Mouse (Mus musculus) MEL (cell line): ENCODE data around the gene Surf2. TPM values are rescaled to one million over a fixed set of nuclear protein-coding genes. Genes with fewer than 3 reads are reported as not detected.

Experiments used
- DNase-seq: peaks from one replicate; pipeline ENCODE4 v3.0.0; 2011; ENCODE audit warnings: low read depth, low spot score
- H3K27ac ChIP-seq: 2 replicates; pipeline ENCODE4 v1.5.1; 2012; ENCODE audit warnings: low read depth, mild to moderate bottlenecking, control low read depth, low read length, moderate library complexity; ENCODE audit not compliant: control insufficient read depth
- H3K27me3 ChIP-seq, 2 experiments: fragments of 150-350 bp in 1 of 2; sonication (generic) in 1 of 2; 2 replicates each; pipeline ENCODE4 v1.6.1; 2012; ENCODE audit warnings: low read length in 2 of 2, mild to moderate bottlenecking in 2 of 2, improper control_type of control experiment in 1 of 2, moderate library complexity in 1 of 2; ENCODE audit not compliant: insufficient read depth in 2 of 2, control insufficient read depth in 1 of 2
- H3K36me3 ChIP-seq, 2 experiments: 2 replicates each; pipeline ENCODE4 v1.6.1; 2012 to 2014; ENCODE audit warnings: low read length in 2 of 2, improper control_type of control experiment in 1 of 2, inconsistent platforms in 1 of 2, mild to moderate bottlenecking in 1 of 2; ENCODE audit not compliant: insufficient read depth in 2 of 2, control insufficient read depth in 1 of 2
- H3K4me1 ChIP-seq, 2 experiments: fragments of 150-350 bp in 1 of 2; sonication (generic) in 1 of 2; 2 replicates each; pipeline ENCODE4 v1.6.1; 2012; ENCODE audit warnings: low read length in 2 of 2, improper control_type of control experiment in 1 of 2, mild to moderate bottlenecking in 1 of 2; ENCODE audit not compliant: insufficient read depth in 2 of 2, control insufficient read depth in 1 of 2
- H3K4me3 ChIP-seq, 2 experiments: fragments of 150-350 bp in 1 of 2; sonication (generic) in 1 of 2; 2 replicates each; pipeline ENCODE4 v1.5.1; 2012; ENCODE audit warnings: low read depth in 2 of 2, low read length in 2 of 2, mild to moderate bottlenecking in 2 of 2, moderate library complexity in 2 of 2, control low read depth in 1 of 2, improper control_type of control experiment in 1 of 2; ENCODE audit not compliant: control insufficient read depth in 1 of 2, insufficient read depth in 1 of 2
- H3K79me2 ChIP-seq: 2 replicates; pipeline ENCODE4 v1.6.1; 2012; ENCODE audit warnings: mild to moderate bottlenecking, low read length, moderate library complexity; ENCODE audit not compliant: control insufficient read depth, poor library complexity, insufficient read depth
- H3K9ac ChIP-seq: 2 replicates; pipeline ENCODE4 v1.6.1; 2012; ENCODE audit warnings: low read depth, mild to moderate bottlenecking, control low read depth, low read length, moderate library complexity; ENCODE audit not compliant: control insufficient read depth, poor library complexity, severe bottlenecking
- H3K9me3 ChIP-seq: fragments of 150-350 bp; sonication (generic); replicated peaks from 2 replicates; pipeline ENCODE4 v1.6.1; 2012; ENCODE audit warnings: mild to moderate bottlenecking, low read length, improper control_type of control experiment, moderate library complexity; ENCODE audit not compliant: insufficient read depth
- CTCF ChIP-seq, 3 experiments: IDR thresholded peaks in 2 of 3; conservative IDR thresholded peaks in 1 of 3; 2 replicates each; pipeline ENCODE4 v1.5.1; 2011 to 2012; ENCODE audit warnings: low read length in 3 of 3, low read depth in 2 of 3, mild to moderate bottlenecking in 2 of 3, improper control_type of control experiment in 1 of 3, inconsistent platforms in 1 of 3, mixed read lengths in 1 of 3, moderate library complexity in 1 of 3; ENCODE audit not compliant: control insufficient read depth in 1 of 3, insufficient read depth in 1 of 3, poor library complexity in 1 of 3, severe bottlenecking in 1 of 3
- E2F4 ChIP-seq: IDR thresholded peaks from 2 replicates; pipeline ENCODE4 v1.6.1; 2011; ENCODE audit warnings: low read depth, low read length, improper control_type of control experiment, borderline replicate concordance
- GATA1 ChIP-seq: IDR thresholded peaks from 2 replicates; pipeline ENCODE4 v1.6.1; 2011; ENCODE audit warnings: low read depth, low read length, improper control_type of control experiment
- MAFK ChIP-seq: IDR thresholded peaks from 2 replicates; pipeline ENCODE4 v1.6.1; 2011; ENCODE audit warnings: low read depth, mild to moderate bottlenecking, low read length, improper control_type of control experiment, borderline replicate concordance
- MXI1 ChIP-seq: IDR thresholded peaks from 2 replicates; pipeline ENCODE4 v1.6.1; 2011; ENCODE audit warnings: mild to moderate bottlenecking, low read depth, low read length, improper control_type of control experiment
- MYC ChIP-seq: IDR thresholded peaks from 2 replicates; pipeline ENCODE4 v1.6.1; 2011; ENCODE audit warnings: low read depth, mild to moderate bottlenecking, low read length, improper control_type of control experiment, moderate library complexity
- NELFE ChIP-seq: IDR thresholded peaks from 2 replicates; pipeline ENCODE4 v1.6.1; 2011; ENCODE audit warnings: low read depth, low read length, improper control_type of control experiment
- POLR2AphosphoS5 ChIP-seq: IDR thresholded peaks from 2 replicates; pipeline ENCODE4 v1.6.1; 2012; ENCODE audit warnings: low read depth, borderline replicate concordance, mild to moderate bottlenecking, inconsistent platforms, low read length, moderate library complexity, mixed read lengths
- SIN3A ChIP-seq: IDR thresholded peaks from 2 replicates; pipeline ENCODE4 v1.6.1; 2012; ENCODE audit warnings: low read length, improper control_type of control experiment, inconsistent platforms
- SMC3 ChIP-seq: IDR thresholded peaks from 2 replicates; pipeline ENCODE4 v1.6.1; 2011; ENCODE audit warnings: low read depth, low read length, improper control_type of control experiment
- TBP ChIP-seq: IDR thresholded peaks from 2 replicates; pipeline ENCODE4 v1.8.0; 2011; ENCODE audit warnings: low read depth, low read length, improper control_type of control experiment
- USF2 ChIP-seq, 2 experiments: IDR thresholded peaks; 2 replicates each; pipeline ENCODE4 v1.6.1; 2011 to 2012; ENCODE audit warnings: improper control_type of control experiment in 2 of 2, low read length in 2 of 2, borderline replicate concordance in 1 of 2, inconsistent platforms in 1 of 2, low read depth in 1 of 2, mild to moderate bottlenecking in 1 of 2; ENCODE audit not compliant: insufficient read depth in 1 of 2
- ZNF384 ChIP-seq: IDR thresholded peaks from 2 replicates; pipeline ENCODE4 v1.6.1; 2012; ENCODE audit warnings: low read depth, mild to moderate bottlenecking, inconsistent platforms, low read length, improper control_type of control experiment
- polyA plus RNA-seq, 2 experiments: library from polyadenylated mRNA; stranded (reverse) in 1 of 2; unstranded in 1 of 2; fragments of >175 nt in 1 of 2; fragments of >200 nt in 1 of 2; gene quantifications; 2 replicates each; pipeline versions ENCODE4 v1.2.1 to v1.2.4; 2012; ENCODE audit warnings: low replicate concordance in 2 of 2, low read depth in 1 of 2; ENCODE audit not compliant: insufficient read length in 2 of 2, insufficient read depth in 1 of 2, missing spikeins in 1 of 2
- total RNA-seq: library from RNA; depleted of rRNA; stranded (reverse); fragments of 300-350 nt; gene quantifications from 2 replicates; pipeline ENCODE4 v1.2.3, GENCODE M21; 2012

The Surf2 gene
- total and polyA plus RNA-seq, 3 experiments: 63.1 to 84.8 TPM; not detected in 1

DNA sequence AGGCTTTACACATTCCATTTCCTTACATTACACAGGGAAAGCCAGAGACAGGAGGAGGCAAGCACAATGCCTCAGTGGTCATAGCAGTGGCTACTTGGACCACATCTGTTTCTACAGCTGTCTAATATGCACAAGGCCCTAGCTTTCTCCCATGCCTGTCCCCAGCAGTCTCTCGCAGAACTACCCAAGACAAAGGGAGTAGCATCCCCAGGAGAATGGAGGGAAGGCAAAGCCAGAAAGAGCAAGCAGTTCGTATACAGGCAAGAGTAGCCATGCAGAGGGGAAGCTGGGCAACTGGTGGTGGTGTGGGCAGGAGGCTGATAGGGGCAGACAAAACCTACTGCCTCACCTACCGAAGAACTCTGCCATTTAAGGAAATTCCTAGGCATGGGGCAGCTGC, 9.7 kb upstream of the Surf2 start:
- no peaks in the 10 kb centered on the region for H3K9me3 ChIP-seq
- no peak overlapping the region for H3K9ac ChIP-seq
- peaks cover 0 to 8% of the 10 kb centered on the region in 2 experiments; a peak in 2 of 4 replicates for H3K36me3 ChIP-seq
- peaks cover 57% of the 10 kb centered on the region for H3K79me2 ChIP-seq
- peaks cover 2 to 11% of the 10 kb centered on the region in 2 experiments; a peak in 3 of 4 replicates for H3K4me1 ChIP-seq
- no peak overlapping the region for H3K4me3 ChIP-seq
- no peaks in the 10 kb centered on the region for H3K27me3 ChIP-seq
- TF ChIP-seq MAFK: no peak
- no peak for DNase-seq
- H3K27ac ChIP-seq: no peak overlapping the region

DNA sequence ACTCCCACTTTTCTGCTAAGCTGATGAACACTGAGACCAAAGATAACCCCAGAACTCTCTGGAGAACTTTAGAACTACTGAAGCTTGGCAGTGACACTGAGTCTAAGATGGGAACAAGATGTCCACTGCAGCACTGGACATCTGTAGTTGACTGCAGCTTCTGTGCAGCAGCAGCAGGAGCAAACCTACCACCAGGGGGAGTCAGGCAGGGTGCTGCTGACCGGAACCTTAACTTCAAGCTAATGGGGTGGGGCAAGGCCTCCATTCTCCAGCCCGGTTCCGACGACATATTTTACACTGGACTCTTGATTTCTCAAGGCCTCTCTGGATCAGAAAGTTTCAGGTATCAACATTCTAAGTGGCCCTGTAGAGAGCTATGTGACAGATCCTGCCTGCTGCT, 9.1 kb upstream of the Surf2 start:
- no peak overlapping the region for H3K9ac ChIP-seq

DNA sequence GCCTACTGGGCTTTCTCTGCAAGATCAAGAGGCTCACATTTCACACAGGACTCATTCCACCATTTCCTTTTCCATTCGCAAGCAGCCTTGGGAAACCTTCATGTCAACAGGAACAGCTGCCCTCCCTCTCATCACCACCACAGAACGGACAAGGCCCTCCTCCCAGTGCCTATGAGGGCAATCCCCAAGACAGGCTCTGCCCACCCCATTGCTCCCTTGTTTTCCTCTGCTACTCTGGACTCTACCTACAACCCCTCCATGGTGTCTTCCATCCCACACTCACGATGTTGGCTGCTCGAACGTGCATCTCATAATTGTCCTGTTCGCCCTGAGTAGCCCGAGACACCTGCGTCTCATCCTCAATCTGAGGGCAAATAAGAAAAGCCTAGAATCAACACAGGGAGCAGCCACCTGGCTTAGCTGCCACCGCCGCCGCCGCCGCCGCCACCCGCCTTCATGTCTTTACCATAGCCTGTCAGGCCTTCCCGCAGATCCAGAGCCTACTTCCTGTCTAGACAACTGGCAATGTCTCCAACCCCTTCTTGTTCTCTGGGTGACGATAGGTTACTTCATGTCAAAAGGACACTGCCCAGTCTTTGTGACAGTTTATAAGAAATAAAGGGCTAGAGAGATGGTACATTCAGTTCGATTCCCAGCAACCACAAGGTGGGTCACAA, 7.3 kb upstream of the Surf2 start:
- TF ChIP-seq NELFE (no peak), USF2 (IDR thresholded peaks at IDR 0.05; ENCODE audit: borderline replicate concordance in 1 of 2, insufficient read depth in 1 of 2, low read depth in 1 of 2, low read length in 2 of 2) (no peak), TBP (no peak), MYC (no peak), SIN3A (no peak), POLR2AphosphoS5 (no peak), MXI1 (0 out of 2 replicates have a peak, but pooled peaks have one; percentile 4), ZNF384 (no peak)
- H3K4me1 ChIP-seq: peaks cover 2 to 11% of the 10 kb centered on the region in 2 experiments; a peak in 3 of 4 replicates
- DNase-seq: peak; percentile 42
- H3K27me3 ChIP-seq: no peaks in the 10 kb centered on the region
- H3K4me3 ChIP-seq: peak overlapping the region; percentile 70 to 76
- H3K9me3 ChIP-seq: no peaks in the 10 kb centered on the region
- H3K27ac ChIP-seq: no peak overlapping the region
- H3K9ac ChIP-seq: peak overlapping the region; percentile 87
- H3K36me3 ChIP-seq: peaks cover 5 to 16% of the 10 kb centered on the region in 2 experiments; a peak in 3 of 4 replicates
- peaks cover 58% of the 10 kb centered on the region for H3K79me2 ChIP-seq

More for the DNA sequence above, 9.1 kb upstream of the Surf2 start:
- H3K27ac ChIP-seq: no peak overlapping the region
- peak; percentile 53 for DNase-seq
- no peak overlapping the region for H3K4me3 ChIP-seq
- H3K27me3 ChIP-seq: no peaks in the 10 kb centered on the region
- TF ChIP-seq GATA1: no peak
- TF ChIP-seq SIN3A: peak; percentile 21; the same call in 1 of the 2 replicates
- peak; percentile 48 for TF ChIP-seq SMC3
- no peak for TF ChIP-seq E2F4
- TF ChIP-seq POLR2AphosphoS5: no peak
- no peak for TF ChIP-seq MXI1
- TF ChIP-seq CTCF (IDR thresholded peaks at IDR 0.05 in 2 of 3, conservative IDR thresholded peaks at IDR 0.05 in 1 of 3; ENCODE audit: control insufficient read depth in 1 of 3, insufficient read depth in 1 of 3, low read depth in 2 of 3, low read length in 3 of 3, poor library complexity in 1 of 3, severe bottlenecking in 1 of 3): peak; percentile 67 to 89 (median 80)
- H3K36me3 ChIP-seq: peaks cover under 1 to 6% of the 10 kb centered on the region in 2 experiments; a peak in 3 of 4 replicates
- peaks cover 2 to 11% of the 10 kb centered on the region in 2 experiments; a peak in 3 of 4 replicates for H3K4me1 ChIP-seq
- peaks cover 57% of the 10 kb centered on the region for H3K79me2 ChIP-seq
- no peaks in the 10 kb centered on the region for H3K9me3 ChIP-seq
